ENCODE assay signal across 22 mouse cellular contexts in genomic region chr17:25101338-25101737, GRCm38 (mm10). TPM values are rescaled to one million over a fixed set of nuclear protein-coding genes. Genes with fewer than 3 reads are reported as not detected.
"Had no signal": no experiment of that assay in that cellular context is flagged by ENCODE, and none has a peak within 500 bp of the region (broad histone marks: within the 10 kb centered on the region; RNA-seq: fewer than 3 reads in every experiment).

No protein-coding gene starts in this region.

- H3K4me1 ChIP-seq: kidney, embryonic 15.5 days; limb, embryonic 12.5 days; limb, embryonic 15.5 days; midbrain, embryonic 13.5 days had no signal

- H3K27ac ChIP-seq: kidney, embryonic 15.5 days; limb, embryonic 12.5 days; limb, embryonic 15.5 days; macrophage; midbrain, embryonic 13.5 days; stomach, postnatal 0 days had no signal

- H3K4me3 ChIP-seq: kidney, embryonic 15.5 days; limb, embryonic 12.5 days; limb, embryonic 15.5 days; midbrain, embryonic 13.5 days had no signal

- H3K9me3 ChIP-seq: kidney, embryonic 15.5 days; limb, embryonic 12.5 days; limb, embryonic 15.5 days; midbrain, embryonic 13.5 days had no signal

- H3K9ac ChIP-seq: kidney, embryonic 15.5 days; limb, embryonic 12.5 days; limb, embryonic 15.5 days; lung, embryonic 14.5 days; midbrain, embryonic 13.5 days had no signal

- DNase-seq: kidney, adult 11 months; kidney, adult 8-10 months; kidney, postnatal 10 days; kidney, postnatal 4 days; left cerebral cortex, postnatal 4 days; lung, embryonic 14.5 days; thymus, adult 2 months; thymus, postnatal 14 days; thymus, postnatal 4 days had no signal

- H3K4me2 ChIP-seq: kidney, embryonic 15.5 days; limb, embryonic 12.5 days; limb, embryonic 15.5 days; lung, embryonic 14.5 days; midbrain, embryonic 13.5 days had no signal

- H3K27me3 ChIP-seq: kidney, embryonic 15.5 days; limb, embryonic 12.5 days; limb, embryonic 15.5 days; midbrain, embryonic 13.5 days had no signal

- ATAC-seq: lung, postnatal 0 days; midbrain, embryonic 13.5 days had no signal

RNA-seq across cellular contexts. Expression of gene Tmem204, which starts 17.9 kb away (rescaled TPM):
- total RNA-seq: megakaryocyte, adult 5-6 weeks had no signal
- polyA plus RNA-seq: macrophage had no signal

RNA-seq across cellular contexts. Expression of gene Ptx4, which starts 19.2 kb away (rescaled TPM):
- total RNA-seq: megakaryocyte, adult 5-6 weeks; midbrain, postnatal 0 days had no signal
- polyA plus RNA-seq: liver, embryonic 16.5 days; lung, embryonic 14.5 days; macrophage; midbrain, embryonic 13.5 days; neural tube, embryonic 11.5 days; neural tube, embryonic 14.5 days; spleen, adult 2 months; thymus, adult 2 months had no signal
